Mouse (Mus musculus): ENCODE results near the gene Morn1.

Morn1 gene

GRCm38 (mm10) chr4:155118278-155118677 lies 31.9 kb downstream of the Morn1 start:
- no peak for DNase-seq (ENCODE audit: low spot score in 2 of 2)

GRCm38 (mm10) chr4:155120038-155120437 lies 33.7 kb downstream of the Morn1 start:
- DNase-seq (ENCODE audit: low spot score in 2 of 2) = no peak

- DNase-seq (ENCODE audit: low spot score in 2 of 2) = no peak
These were observed 34.2 kb downstream of the Morn1 start for GRCm38 (mm10) chr4:155120583-155120982.

DNA sequence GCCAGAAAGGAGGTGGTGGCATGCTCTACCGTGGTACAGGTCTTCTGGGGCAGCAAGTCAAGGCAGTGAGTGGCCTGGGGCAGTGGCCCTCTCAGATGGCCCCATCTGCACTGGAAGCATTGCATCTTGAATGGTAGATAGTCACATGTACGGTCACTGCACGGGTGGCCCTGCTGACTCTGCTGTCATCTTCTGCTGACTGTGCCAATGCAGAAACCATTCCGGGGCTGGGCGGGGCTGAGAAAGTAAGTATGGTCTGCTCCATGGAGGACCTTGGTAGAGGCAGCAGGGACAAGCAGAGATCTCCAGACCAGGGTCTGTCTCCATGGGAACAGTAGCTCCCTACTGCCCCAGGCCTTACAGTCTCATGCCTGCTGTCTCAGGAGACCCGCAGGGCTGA lies 34.8 kb downstream of the Morn1 start:
- no peak for DNase-seq (ENCODE audit: low spot score in 2 of 2)

DNA sequence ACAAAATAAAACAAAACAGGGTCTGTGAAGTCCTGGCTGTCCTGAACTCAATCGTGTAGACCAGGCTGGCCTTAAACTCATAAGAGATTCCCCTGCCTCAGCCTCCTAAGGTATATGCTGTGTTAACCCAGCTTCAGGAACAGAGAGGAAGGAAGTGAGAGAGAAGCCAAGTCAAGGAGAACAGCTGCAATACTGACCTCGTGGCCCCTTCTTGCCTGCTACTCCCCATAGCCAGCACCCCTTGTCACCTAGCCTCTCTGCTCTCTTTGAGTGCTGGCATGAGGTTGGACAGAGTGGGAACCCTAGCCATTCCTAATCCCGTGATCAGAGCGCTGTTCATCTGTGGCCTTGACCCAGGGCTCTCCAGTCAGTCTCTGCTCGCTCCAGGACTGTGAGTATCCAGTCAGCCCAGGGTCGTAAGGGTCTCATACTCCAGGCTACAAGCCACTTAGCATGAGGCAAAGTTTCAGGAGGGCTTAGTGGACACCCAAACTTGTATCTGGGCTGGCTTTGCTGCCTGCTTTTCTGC lies 35.6 kb downstream of the Morn1 start:
- no peak for DNase-seq (ENCODE audit: low spot score in 2 of 2)

- DNase-seq (ENCODE audit: low spot score in 2 of 2) = peak; percentile 98 to 99
These were observed 36.2 kb downstream of the Morn1 start for GRCm38 (mm10) chr4:155122444-155123040.

GRCm38 (mm10) chr4:155123868-155124534 lies 37.6 kb downstream of the Morn1 start:
- no peak for DNase-seq (ENCODE audit: low spot score in 2 of 2)

GRCm38 (mm10) chr4:155125310-155125709 lies 38.9 kb downstream of the Morn1 start:
- no peak for DNase-seq (ENCODE audit: low spot score in 2 of 2)

- DNase-seq (ENCODE audit: low spot score in 2 of 2) = no peak
These were observed 39.8 kb downstream of the Morn1 start for GRCm38 (mm10) chr4:155126194-155126593.

- DNase-seq (ENCODE audit: low spot score in 2 of 2) = no peak
These were observed 40.4 kb downstream of the Morn1 start for GRCm38 (mm10) chr4:155126602-155127372.

DNA sequence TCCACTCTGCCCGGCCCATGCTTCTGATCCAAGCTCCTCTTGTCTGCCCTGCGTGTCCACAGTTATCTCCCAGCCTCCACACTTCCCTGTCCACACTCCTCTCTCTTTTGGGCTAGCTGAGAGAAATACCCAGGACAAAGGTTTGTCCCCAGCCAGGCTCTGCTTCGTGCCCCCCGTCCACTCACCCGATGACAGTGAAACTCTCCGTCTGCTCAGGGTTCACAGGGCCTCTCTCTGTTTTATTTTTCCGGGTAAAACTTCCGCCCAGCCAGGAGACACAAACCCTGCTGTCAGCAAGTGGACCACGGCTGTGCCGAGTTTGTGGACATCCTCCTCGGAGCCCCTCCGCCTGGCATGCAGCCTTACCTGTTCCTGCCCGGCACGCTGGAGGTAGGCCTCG lies 42.0 kb downstream of the Morn1 start:
- no peak for DNase-seq (ENCODE audit: low spot score in 2 of 2)

- no peak for DNase-seq (ENCODE audit: low spot score in 2 of 2)
These were observed 42.9 kb downstream of the Morn1 start for GRCm38 (mm10) chr4:155129132-155129917.

DNA sequence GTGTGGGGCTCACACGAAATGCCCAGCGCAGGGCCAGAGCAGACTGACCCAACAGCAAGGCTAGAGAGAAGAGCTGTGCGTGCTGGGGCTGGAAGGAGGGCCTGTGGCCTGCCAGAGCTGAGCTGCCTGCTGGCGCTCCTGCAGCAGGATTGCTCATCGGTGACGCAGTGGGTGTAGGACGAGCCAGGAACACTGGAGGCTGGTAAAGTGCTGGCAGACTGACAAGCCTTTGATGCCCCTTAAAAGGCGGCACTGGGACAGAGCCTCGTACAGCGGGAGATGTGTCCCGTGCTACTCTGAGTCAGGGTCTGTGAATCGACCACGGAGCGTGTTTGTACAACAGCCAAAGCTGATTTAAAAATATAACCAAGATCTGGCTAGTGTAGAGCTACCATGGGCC lies 43.6 kb downstream of the Morn1 start:
- DNase-seq (ENCODE audit: low spot score in 2 of 2) = peak; percentile 92 to 94

DNA sequence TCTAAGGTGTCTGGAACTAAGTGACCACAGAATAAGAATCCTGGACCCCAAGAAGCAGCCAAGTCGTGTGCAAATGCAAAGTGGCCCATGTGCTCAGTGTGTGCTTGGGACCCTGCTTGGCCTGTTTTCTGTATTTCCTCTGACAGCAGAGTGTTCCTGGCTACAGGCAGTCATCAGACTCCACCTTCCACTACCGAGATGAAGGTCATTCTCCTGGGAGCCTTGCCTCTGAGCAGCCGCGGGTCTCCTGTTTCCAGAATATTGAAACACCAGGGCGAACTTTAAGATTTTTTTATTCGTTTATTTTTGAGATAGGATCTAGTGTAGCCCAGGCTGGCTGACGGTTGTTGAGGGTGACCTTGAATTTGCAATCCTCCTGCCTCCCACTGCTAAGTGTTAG lies 44.2 kb downstream of the Morn1 start:
- no peak for DNase-seq (ENCODE audit: low spot score in 2 of 2)

GRCm38 (mm10) chr4:155133188-155133587 lies 46.8 kb downstream of the Morn1 start:
- no peak for DNase-seq (ENCODE audit: low spot score in 2 of 2)

DNA sequence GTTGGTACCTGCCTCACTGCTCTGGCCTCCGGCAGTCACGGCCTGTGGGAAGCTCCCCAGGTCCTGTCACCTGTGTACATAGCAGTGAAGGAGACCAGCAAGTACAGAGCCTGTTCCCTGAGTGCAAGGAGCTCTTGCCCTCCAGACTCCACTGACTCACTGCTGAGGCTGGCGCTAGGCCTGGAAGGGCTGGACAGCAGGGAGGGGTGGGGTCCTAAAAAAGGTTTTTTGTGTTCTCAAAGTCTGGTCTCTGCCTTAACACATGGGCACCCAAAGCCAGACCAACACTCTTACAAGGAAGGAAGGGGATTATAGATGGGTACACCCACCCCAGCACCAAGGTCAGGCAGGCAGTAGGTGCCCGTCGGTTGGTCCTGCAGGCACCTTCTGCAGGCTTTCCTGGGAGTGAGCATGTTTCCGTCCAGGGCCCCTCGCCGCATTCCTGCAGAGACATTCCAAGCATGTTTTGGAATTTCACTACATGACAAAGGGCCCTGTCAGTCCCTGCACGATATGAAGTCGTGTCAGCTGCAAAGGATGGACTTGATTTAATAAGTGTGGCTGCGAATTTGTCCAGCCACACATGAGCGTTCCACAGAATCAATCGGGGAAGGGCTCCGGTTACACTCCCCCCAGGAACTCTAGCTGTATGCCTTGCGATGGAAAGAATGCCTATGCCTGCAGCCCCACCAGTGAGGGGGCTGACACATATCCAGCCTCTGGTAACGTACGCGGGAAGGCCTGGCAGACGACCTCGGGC lies 47.5 kb downstream of the Morn1 start:
- DNase-seq (ENCODE audit: low spot score in 2 of 2) = no peak

DNA sequence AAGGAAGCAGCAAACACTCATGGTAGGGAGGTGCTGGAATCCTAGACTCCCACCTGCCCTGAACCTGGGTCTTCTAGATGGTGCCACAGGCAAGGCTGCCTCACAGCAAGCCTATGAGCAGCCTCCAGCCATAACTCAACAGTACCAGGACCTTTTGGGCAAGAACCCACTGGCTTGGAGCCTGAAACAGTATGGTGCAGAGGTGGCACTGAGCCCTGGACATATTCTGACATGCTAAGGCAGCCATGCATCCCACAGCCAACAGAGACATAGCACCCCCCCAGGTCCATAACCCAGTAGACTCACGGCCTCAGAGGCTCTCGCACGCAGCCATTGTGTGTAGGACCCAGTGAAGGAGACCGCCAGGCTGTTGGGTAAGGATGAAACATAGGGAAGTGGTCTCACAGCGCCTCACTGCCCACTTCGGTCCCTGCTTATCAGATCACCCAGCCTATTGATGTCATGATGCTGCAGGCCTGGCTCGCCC lies 48.4 kb downstream of the Morn1 start:
- no peak for DNase-seq (ENCODE audit: low spot score in 2 of 2)

- no peak for DNase-seq (ENCODE audit: low spot score in 2 of 2)
These were observed 49.7 kb downstream of the Morn1 start for GRCm38 (mm10) chr4:155135909-155136585.

DNA sequence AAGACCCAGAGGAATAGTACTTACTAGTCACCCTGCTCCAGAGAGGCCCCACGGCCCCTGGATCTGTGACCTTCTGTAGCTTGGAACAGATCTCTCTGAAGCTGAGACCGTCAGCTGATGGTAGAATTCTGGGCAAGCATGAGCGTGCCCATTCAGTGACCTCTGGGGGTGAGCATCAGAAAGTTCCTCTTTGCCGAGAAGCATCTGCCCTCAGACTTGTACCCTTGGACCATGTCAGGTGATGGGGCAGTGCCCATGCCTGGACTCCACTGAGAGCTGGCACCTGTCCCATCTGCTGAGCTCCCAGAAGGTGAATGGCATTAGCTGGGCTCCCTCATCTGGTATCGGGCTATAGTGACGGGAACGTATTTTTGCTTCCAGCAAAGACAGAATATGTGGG lies 51.5 kb downstream of the Morn1 start:
- DNase-seq (ENCODE audit: low spot score in 2 of 2) = no peak

- no peak for DNase-seq (ENCODE audit: low spot score in 2 of 2)
These were observed 52.1 kb downstream of the Morn1 start for GRCm38 (mm10) chr4:155138451-155138850.
